Mouse (Mus musculus) testis, postnatal 14 days (tissue): Measurements from ENCODE around the gene Tmem52b.
"Not testable (repeated sequence)": the region's sequence is repeated elsewhere in the genome, so short reads cannot be mapped to it uniquely, and the experiment has no call there.

Source experiments
- DNase-seq: peaks from one replicate; pipeline ENCODE4 v3.0.0; 2021; ENCODE audit warnings: low spot score

Tmem52b gene

DNA sequence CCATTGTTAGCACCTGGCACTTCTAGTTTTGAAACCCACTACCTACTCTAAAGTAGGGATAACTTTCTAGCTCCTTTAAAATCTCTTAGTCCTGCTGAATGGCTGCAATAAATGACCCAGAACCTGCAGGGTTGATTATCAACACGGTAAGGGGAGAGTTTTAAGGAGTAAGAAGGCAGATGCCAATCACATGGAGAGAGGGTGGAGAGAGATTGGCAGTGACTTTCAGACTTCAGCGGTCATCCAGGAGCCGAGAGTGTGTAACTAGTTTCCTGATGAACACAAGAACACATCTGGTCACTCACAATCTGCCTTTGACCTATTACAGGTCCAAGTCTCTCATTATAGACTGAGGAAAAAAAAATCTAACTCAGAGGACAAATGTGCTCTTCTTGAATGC lies at the start of gene Tmem52b:
Gene Tmem52b (plus strand): TSS at position 189 of the 400 bp plus-strand sequence.
- no peak for DNase-seq

GRCm38 (mm10) chr6:129471386-129471785 lies 41.0 kb upstream of the Tmem52b start:
- DNase-seq: no peak

DNA sequence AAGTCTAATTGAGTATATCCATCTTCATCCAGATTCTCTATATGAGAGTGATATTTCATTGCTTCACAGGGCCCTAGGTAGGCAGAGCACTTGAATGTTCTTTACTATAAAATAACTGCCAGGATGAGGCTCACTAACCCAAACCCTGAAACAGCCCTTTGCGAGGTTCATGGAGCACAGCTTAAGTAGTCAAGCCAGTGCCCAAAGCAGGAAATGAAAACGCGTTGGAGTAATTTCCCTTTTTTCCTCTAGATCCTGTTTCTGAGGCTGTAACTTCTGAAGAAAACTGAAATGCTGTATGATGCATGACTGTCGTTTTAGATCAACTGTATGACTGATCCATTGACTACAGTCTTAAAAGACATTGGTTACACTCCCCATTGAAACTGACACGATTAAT lies 39.7 kb upstream of the Tmem52b start:
- no peak for DNase-seq

DNA sequence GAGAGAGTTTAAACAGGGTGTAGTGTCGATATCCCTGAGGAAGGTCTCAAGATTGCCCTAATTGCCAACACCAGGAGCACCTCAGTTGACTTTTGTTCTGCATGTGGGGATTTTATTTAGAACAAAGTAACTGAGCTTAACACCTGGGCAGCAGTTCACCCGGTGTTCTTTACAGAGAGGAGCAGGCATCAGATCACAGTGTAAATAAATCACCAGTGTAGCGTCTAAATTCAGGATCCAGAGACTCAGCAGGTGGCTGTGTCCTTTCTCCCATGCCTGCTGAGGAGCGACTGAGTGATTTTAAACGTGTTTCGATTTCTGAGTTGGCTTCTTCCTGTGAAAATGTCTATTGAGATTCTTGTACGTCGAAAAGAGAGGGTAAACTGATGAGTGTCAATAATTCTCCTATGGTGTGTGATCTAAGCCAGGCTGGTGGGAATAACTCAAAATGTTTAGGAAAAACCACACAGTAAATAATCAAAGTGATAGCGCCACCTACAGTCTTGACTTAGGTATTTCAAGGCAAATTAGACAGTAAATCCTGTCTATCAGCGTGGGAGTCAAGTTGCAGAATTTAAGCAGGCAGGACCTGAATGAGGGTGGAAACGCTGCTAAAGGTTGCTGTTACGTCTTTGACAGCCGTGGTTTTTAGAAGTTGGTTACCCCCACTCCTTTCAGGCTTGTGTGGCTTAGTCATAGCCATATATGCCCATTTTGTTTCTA lies 35.8 kb upstream of the Tmem52b start:
- no peak for DNase-seq

DNA sequence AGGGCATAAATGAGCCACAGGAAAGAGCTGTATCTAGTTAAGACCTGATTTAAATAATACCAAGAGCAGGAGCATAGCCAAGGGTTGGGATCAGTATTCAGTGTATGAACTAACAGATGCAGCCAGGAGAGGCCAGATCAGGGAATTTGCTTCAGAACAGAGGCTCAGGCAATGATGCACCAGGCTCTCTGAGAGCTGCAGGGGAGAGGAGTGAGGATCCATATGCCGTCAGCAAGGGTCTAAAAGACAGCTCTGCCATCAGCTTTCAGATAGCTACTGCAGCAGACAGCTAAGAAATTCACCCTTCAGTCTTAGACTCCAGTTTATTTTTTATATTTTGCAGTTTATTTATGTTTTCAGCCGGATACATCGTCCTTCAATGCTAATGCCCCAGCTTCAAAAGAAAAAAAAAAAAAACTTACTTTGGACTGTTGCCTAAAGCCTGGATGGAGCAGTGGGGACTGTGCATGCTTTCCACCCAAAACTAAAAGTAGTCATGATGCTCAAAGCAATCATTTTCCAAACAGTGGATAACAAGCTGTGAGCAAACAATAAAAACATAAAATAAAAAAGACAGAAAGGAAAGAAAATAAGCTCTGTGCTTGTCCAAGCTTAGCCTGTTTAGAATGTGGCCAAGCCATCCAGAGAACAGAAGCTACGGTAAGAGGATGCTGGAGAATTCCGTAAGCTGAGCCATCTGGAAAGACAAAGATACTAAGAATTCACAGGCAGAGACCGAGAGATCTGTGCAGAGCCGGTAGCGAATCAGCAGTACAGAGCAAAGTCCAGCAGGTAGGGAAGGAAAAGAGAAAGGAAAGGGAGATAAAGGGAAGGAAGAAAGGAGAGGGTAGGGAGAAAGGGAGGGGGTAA lies 32.0 kb upstream of the Tmem52b start:
- no peak for DNase-seq

DNA sequence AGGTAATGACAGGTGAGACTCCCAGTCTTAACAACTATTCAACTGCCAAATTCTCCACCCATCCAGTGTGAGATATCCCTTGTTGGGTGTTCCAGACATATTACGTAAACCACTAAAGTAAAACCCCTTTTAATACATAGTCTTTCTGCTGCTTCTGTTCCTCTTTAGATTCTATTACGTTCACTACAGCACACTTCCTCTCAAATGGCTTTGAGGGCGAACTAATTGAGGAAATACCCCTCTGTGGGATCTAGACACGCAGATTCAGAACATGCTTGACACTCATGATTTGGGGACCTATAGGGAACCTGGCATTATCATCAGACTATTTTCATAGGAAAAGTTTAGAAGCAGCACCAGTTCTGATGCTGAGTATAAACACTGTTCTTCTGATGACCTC lies 17.4 kb upstream of the Tmem52b start:
- DNase-seq: no peak

- no peak for DNase-seq
Measured at GRCm38 (mm10) chr6:129497345-129498218, 14.8 kb upstream of the Tmem52b start.

DNA sequence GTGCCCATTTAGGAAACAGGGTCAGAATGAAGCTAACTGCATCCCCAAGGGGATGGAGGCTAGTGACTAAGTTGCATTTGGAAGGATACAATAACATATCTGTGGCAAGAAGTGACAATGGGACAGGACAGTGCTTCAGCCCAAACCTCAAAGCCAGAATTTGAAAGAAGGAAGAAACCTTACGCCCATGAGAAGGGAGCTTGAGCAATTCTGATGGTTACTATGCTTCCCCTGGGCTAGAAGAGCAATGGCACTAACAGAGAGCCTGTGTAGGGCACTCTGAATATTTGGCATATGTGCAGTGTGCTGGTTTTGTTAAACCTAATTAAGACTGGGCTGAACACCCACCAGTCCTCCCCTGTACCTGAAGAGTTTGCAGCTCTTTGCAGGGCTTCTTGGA lies 12.8 kb upstream of the Tmem52b start:
- DNase-seq: not testable (repeated sequence)

GRCm38 (mm10) chr6:129503471-129503870 lies 8.9 kb upstream of the Tmem52b start:
- no peak for DNase-seq

DNA sequence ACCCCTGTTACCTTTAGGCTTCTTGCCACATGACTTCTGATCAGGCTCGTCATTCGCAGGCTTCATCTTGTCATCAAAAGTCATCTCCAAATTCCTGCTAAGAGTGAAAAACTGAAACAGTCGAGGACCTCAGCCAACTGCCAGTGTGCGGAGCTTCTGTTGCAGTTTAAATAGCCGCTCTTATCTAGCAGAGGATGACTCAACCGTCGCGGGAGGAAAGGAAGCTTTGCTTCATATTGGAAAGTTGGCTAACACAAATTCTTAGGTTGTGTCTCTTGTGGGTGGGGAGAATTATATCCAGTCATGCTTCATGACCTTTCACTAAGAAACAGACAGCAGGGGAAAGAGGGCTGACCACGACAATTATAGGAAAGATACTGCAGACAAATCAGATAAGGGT lies 5.3 kb upstream of the Tmem52b start, which contains the start of gene Olr1:
Gene Olr1 (minus strand): TSS at position 142 of the 400 bp plus-strand sequence.
- DNase-seq: no peak

DNA sequence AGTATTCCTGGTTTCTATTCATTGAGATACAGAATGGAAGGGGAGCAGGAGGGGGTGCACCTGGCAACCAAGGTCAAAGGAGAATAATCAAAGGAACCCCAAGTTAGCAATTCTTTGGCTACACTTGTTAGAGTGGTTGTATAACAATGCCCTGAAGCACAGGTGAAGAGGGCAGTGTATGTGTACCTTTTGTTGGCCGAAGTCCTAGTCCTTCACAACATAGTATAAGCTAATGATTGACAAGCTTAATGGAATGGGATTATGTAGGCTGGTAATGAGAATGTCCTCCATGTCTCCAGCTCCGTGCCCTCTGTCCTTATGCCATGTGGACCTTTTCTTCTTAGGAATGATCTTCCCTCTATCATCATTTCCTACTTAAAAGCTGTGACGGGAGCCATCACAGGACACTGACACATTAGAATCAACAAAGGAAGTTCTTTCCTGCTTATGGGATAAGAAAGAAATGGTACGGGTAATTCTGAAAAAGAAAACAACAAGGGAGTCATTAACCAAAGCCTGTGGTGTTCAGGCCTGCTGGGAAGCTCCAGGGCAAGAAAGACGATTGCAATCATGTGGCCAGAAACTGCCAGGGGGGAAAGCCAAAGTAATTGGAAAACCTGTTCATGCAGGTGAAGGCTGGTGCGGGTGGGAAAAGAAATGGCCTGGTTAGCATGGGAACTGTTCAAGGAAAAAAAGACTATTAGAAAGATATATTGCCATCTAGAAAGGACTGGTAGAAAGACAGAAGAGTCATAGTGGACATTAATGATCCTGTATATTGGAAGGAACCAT lies 2.0 kb upstream of the Tmem52b start:
- DNase-seq: no peak

- DNase-seq: no peak
Measured at GRCm38 (mm10) chr6:129512868-129513267, 513 bp downstream of the Tmem52b start.

DNA sequence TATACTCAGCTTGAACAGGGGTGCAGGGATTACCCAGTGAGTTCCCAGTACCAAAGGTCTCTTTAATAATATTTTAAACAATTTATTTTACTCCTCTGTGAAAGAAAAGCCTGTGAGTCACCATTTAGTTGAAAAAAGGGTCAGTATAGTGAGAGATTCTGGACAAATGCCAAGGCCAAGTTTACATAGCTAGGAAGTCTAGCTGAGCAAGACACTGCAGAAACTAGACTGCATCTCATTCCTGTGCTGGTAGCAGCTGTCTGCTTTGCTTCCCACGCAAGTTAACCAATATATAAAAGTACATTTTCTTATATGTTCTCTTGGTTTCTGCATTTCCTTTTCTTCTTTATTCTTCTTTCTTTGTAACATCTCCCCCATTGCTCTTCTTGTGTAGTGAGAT lies 1.1 kb downstream of the Tmem52b start:
- no peak for DNase-seq

DNA sequence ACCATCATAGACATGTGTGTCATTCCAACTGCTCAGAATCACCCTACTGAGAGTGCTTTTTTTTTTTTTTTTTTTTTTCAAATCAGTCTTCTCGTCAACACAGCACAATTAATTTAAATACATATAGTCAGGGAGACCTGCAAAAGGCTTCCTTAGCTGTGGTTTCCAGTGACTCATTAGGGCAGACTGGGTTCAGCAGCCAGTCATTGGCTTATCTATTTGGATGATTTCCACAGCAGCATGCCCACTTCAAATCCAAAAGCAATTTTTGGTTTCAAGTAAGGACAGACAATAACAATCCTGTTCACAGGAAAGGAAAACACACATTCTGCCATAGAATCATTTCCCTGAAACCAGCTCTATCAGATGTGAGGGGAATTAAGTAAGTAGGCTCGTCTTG lies 2.0 kb downstream of the Tmem52b start:
- no peak for DNase-seq

DNA sequence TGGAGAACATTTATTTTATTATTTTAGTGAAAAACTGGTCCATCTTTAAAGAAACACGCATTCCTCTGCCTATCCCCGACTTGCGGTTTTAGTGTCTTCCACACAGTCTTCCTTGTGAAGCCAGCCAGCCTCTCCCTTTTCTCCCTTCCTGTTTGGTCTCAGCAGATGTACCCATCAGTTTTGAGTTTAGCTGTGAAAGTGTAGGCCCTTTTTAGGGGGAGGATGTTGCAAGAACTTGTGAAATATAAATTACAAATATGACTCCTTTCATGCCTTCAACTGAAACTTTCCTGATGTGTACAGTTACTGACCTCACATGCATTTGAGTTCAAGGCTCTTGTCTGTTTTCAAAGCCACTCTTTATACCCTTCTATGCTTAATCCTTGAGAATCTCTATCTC lies 2.7 kb downstream of the Tmem52b start:
- DNase-seq: no peak

- no peak for DNase-seq
Measured at GRCm38 (mm10) chr6:129516388-129516787, 4.0 kb downstream of the Tmem52b start.

DNA sequence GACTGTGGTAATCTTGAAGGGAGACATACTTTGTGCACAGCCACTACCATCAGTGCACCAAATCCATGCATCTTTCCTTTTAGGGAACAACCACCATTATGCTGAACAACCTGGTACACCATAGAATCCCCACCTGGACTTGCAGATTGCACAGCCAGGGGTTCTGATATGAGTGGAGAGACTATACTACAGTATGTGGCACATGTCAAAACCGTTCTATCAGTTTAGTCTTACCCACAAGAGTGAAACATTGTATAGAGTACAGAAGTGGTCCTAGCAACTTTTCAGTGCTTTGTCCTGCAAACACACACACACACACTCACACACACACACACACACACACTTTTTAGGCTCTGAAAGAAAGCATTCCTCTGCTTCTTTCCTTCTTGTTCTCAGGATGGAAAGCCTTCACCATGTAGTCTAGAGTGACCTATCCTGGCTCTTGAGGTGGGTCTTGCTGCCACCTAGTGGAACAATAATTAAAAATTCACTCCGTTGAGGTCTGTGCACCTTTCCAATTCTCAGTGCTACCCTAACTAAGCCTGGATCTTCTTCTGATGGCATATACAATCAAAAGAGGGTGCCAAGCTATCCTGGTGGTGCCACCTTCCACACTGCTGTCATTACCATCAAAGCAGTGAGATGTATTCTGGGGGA lies 5.5 kb downstream of the Tmem52b start:
- DNase-seq: no peak

DNA sequence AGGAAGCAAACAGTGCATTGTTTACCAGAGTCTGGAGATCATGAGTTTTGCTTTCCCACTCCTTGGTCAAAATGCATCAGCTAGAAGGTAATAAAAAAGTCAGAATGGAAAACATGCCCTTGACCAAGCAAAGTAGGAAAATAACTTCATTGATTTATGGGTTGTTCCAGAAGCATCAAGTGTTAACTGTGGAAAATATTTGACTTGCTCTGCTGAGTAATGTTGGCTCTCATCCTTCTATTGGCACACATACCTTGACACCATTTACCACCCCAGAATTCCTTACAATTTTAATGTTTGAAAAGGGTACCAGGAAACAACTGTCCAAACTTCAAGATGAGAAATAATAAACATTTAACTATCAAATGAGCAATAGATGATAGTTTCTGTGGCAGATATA lies 13.7 kb downstream of the Tmem52b start:
- no peak for DNase-seq

DNA sequence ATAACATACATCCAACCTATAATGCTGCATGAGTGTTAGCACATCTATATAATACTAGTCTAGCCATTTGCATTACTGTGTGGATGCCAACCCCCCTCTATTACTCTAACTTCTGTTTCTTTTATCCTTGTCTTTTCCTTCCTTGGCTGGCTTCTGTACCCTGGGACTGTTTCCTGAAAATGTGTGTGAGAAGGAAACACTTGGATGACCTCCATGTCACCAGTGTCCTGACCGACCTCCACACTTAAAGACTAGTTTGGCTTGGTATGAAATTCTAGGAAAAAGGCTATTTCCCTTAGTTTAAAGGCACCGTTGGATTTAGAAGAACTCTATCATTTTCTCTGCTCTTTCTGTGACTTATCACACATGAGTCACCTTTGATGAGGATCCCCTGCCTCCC lies 15.1 kb downstream of the Tmem52b start:
- no peak for DNase-seq

DNA sequence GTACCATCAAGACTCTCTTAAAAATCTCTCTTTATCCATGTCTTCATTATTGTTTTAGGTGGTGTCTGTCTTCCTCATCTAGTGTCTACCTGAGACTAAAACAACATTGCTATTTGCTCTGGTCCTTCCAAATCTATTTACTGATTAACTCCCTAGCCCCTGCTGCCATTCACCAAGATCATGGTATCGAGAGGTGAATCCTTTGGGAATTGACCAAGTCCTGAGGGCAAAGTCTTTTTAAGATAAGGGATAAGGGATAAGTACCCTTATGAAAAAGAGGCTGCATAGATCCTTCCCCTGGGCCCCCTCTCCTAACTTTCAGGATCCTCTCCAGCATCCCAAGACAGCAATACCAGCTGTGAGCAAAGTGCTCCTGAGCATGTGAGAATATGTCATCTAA lies 17.2 kb downstream of the Tmem52b start:
- no peak for DNase-seq

- DNase-seq: no peak
Measured at GRCm38 (mm10) chr6:129530261-129530660, 17.9 kb downstream of the Tmem52b start.
